Mouse (Mus musculus): ENCODE measurements around the gene Gm8265.
"Not testable (repeated sequence)": the region's sequence is repeated elsewhere in the genome, so short reads cannot be mapped to it uniquely, and the experiment has no call there.

The Gm8265 gene

DNA sequence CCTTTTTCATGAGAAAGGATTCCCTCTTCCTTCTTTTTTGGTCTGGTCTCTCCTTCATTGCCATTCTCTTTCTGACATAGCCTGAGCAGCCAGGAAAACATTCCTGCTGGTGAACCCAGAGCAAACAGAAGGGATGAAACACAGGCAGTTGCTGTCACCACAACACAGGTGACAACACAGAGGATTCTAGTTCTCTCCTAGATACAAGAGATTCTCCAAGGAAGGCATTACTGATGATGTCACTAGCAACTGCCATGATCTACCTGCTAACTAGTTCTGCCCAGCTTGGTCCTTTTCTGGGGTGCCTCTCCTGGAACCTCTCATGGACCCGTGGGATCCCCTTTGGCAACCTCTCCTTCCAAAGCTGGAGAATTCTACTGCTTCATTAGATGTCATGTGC lies at the start of gene Gm8265:
TSS of gene Gm8265 (minus strand) at position 101 of the 400 bp plus-strand sequence.
- not testable (repeated sequence) for TF ChIP-seq GATA4 (IDR thresholded peaks at IDR 0.05; ENCODE audit: insufficient replicate concordance, low read length)
